Mouse (Mus musculus) G1E (cell line): ENCODE results near the gene Crx.

Experiments used
- CTCF ChIP-seq: IDR thresholded peaks from 2 replicates; pipeline ENCODE4 v1.5.1; 2012; ENCODE audit warnings: low read depth, low read length, inconsistent platforms, mixed read lengths
- GATA2 ChIP-seq: IDR thresholded peaks from 2 replicates; pipeline ENCODE4 v1.6.1; 2012; ENCODE audit warnings: low read depth, low read length, inconsistent platforms, borderline replicate concordance

- TF ChIP-seq CTCF, result no peak
- no peak for TF ChIP-seq GATA2
These were observed 40.2 kb downstream of the Crx start, which contains the start of gene Obox6 for GRCm38 (mm10) chr7:15839578-15839977.
